Mouse (Mus musculus): ENCODE results near the gene B3galt2. TPM values are rescaled to one million over a fixed set of nuclear protein-coding genes. Genes with fewer than 3 reads are reported as not detected.

The B3galt2 gene
- total RNA-seq, 2 experiments from 2014 or later = 20.0 to 21.0 TPM

DNA sequence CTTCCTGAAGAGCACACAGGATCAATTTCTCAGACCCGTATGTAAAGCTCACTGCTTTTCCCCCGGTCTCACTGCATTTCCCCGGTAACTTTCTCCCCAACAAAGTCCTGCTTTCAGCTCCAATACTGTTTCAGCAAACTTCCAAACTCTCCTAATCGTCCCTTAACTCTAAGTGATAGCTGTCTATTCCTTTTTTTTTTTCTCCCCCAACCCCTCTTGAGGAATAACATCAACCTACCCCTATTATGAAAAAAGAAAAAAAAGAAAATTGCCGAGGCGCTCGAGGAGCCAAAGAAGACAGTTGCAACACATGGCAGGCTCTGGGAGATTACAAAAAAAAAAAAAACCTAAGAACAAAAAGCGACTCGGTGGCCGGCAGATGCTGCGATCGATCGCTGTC, 61.3 kb downstream of the B3galt2 start:
- intact Hi-C loops (cut with DNase I) = loop anchor here (1.0 kb wide), 1 partner anchor 38 kb away; no protein-coding TSS in a partner anchor
- no peak for DNase-seq (ENCODE audit: low spot score in 2 of 2)

GRCm38 (mm10) chr1:143702141-143702740, 61.8 kb downstream of the B3galt2 start:
- intact Hi-C loops (cut with DNase I) = loop anchor here (1.0 kb wide), 1 partner anchor 37 kb away; no protein-coding TSS in a partner anchor
- no peak for DNase-seq (ENCODE audit: low spot score in 2 of 2)

DNA sequence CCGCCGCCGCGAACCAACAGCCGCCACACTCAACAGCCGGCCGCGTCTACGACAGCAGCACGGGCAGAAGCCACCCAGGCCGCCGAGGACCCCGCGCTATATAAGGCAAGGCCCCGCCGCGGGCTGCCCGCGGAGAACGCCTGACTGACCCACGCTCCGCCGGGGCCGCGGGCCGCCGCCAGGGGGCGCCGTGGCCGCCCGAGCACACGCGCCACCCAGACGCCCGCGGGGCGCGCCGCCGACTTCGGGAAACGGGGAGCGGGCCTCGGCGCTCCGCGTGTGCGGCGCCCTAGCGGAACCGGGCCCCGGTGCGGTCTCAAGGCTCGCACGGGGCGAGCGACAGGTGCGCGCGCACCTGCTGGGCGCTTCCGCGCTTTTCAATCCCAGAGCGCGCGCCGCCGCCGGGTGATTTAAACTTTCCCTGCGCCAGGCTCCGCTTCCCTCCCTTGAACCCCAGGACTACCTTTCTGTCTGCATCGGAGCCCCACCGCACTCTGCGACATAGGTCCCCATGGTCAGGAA, 62.3 kb downstream of the B3galt2 start, which contains the start of gene Cdc73:
TSS of gene Cdc73 (minus strand) at position 153 of the 522 bp plus-strand sequence.
- intact Hi-C loops (cut with DNase I) = loop anchor here (1.0 kb wide), 1 partner anchor 36 kb away; no protein-coding TSS in a partner anchor
- DNase-seq (ENCODE audit: low spot score in 2 of 2) = peak; percentile 88 to 92

Other genes with a start within 250 kb of the B3galt2 start
- 10 to 100 TPM; 55.0 to 61.7 TPM for gene Cdc73, start 62.2 kb downstream of the B3galt2 start, total RNA-seq (2021)
- 100 to 1,000 TPM; 106 TPM for gene Glrx2, start 75.7 kb downstream of the B3galt2 start, total RNA-seq (2021)
- 10 to 100 TPM; 25.5 to 29.7 TPM for gene Trove2, start 136.4 kb downstream of the B3galt2 start, total RNA-seq (2021)
- gene Uchl5, start 136.6 kb downstream of the B3galt2 start, total RNA-seq (2021) = 10 to 100 TPM; 38.7 to 40.0 TPM